Mouse (Mus musculus): ENCODE results near the gene Hhipl1. TPM values are rescaled to one million over a fixed set of nuclear protein-coding genes. Genes with fewer than 3 reads are reported as not detected.
A peak's percentile ranks its signal among the peaks of the same experiment; 100 is the strongest.

Hhipl1 gene
- polyA plus RNA-seq, 1 experiment: not detected

DNA sequence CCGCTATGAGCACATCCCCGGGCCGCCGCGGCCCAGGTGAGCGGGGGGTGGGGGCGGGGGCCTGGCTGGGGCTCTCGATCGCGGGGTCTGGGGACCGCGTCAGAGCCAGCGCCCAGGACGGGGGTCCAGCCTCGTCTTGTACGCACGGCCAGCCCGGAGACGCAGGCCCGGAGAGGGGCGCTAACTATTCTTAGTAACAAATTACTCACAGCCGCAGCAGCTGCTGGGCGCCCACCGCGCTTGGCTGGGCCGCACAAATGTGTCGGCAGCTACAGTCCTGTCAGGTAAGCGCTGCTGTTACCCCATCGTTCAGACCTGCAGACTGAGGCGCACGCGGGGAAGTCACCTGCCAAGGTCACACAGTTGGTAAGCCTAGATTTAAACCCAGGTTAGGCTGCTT is 28.5 kb downstream of the Hhipl1 start:
- Histone ChIP-seq H3K4me1 (ENCODE audit: control insufficient read depth, insufficient read depth, low read length) (peaks cover 32% of the 10 kb centered on the region), H3K27ac (ENCODE audit: insufficient read depth, low read depth, low read length) (peak overlapping the region; percentile 42; the same call in 1 of the 2 replicates), H3K4me3 (ENCODE audit: insufficient read depth, low read depth, low read length) (peak overlapping the region; percentile 79)
- 2% methylated on average over 32 of the region's 32 CpGs for WGBS
- TF ChIP-seq CTCF (IDR thresholded peaks at IDR 0.05; ENCODE audit: insufficient read depth, low read depth, low read length): no peak
- TF ChIP-seq POLR2A (IDR thresholded peaks at IDR 0.05; ENCODE audit: insufficient read depth, low read depth, low read length): no peak

DNA sequence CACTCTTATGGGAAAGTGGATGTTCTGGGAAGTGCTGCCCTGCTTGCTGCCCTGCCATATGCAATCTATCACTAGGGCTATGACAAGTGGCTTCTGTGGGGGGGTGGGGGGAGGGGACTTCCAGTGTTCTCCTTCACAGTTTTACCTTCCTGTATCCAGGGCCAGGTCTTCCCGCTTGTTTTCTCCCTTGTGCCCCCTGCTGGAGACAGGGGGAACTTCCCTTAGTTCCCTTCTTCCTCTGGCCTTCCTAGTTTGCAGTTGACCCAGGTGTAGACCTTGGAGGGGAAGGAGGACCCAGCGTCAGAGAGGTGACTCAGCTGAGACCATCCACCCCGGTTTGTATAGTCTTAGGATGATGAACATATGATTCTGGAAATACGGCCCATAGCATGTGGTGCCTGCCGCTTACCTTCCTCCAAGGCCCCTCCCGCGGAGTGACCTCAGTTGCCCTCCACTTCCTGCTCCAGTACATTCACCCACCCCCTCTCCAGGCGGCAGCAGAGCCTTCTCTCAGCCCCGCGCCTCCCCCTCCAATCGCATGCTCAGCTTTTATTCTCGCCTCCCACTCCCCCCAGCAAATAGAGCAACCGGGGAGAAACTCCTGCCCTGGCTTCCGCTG is 32.6 kb downstream of the Hhipl1 start:
- Histone ChIP-seq H3K27ac (ENCODE audit: insufficient read depth, low read depth, low read length) (no peak overlapping the region), H3K4me1 (ENCODE audit: control insufficient read depth, insufficient read depth, low read length) (peaks cover 24% of the 10 kb centered on the region), H3K4me3 (ENCODE audit: insufficient read depth, low read depth, low read length) (no peak overlapping the region)
- peak; percentile 75 for TF ChIP-seq CTCF (IDR thresholded peaks at IDR 0.05; ENCODE audit: insufficient read depth, low read depth, low read length)
- no peak for TF ChIP-seq POLR2A (IDR thresholded peaks at IDR 0.05; ENCODE audit: insufficient read depth, low read depth, low read length)
- WGBS: 28% methylated on average over 14 of the region's 14 CpGs

DNA sequence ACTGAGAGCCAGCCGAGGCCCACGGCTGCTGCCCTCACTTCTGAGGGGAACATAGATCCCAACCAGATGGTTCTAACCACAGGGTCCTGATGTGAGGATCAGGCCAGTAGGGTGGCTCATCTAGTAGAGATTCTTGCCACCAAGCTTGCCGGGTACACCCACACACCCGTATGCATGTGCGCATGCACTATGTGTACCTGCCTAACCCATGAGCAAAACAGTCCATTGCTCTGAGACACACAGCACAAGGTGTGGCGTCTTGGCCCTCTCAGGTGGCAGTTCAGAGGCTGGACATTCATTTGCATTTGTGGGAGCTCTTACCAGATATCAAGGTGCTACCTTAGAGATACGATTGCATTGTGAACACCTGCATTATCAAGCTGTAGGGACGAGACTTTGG is 42.1 kb downstream of the Hhipl1 start:
- Histone ChIP-seq H3K4me1 (ENCODE audit: control insufficient read depth, insufficient read depth, low read length) (no peaks in the 10 kb centered on the region; the same call in 1 of the 2 replicates), H3K4me3 (ENCODE audit: insufficient read depth, low read depth, low read length) (no peak overlapping the region), H3K27ac (ENCODE audit: insufficient read depth, low read depth, low read length) (no peak overlapping the region)
- WGBS: 90% methylated on average over 8 of the region's 8 CpGs
- TF ChIP-seq CTCF (IDR thresholded peaks at IDR 0.05; ENCODE audit: insufficient read depth, low read depth, low read length) (no peak), POLR2A (IDR thresholded peaks at IDR 0.05; ENCODE audit: insufficient read depth, low read depth, low read length) (no peak)

DNA sequence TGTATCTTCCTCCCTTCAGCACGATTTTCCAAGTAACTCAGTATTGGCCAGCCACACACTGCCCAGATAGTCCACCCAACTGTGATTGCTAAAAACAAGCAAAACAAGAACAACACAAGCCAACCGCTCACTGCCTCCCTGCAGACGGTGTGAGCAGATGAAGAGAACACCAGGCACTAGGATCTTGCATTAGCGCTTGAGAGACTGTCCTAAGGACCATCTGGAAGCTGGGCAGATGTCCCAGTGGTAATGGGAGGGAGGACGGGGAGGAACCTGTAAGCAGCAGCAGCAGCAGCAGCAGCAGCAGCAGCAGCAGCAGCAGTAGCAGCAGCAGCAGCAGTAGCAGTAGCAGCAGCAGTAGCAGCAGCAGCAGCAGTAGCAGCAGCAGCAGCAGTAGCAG is 43.0 kb downstream of the Hhipl1 start:
- 68% methylated on average over 5 of the region's 5 CpGs for WGBS
- no peak for TF ChIP-seq CTCF (IDR thresholded peaks at IDR 0.05; ENCODE audit: insufficient read depth, low read depth, low read length)
- TF ChIP-seq POLR2A (IDR thresholded peaks at IDR 0.05; ENCODE audit: insufficient read depth, low read depth, low read length): no peak
- H3K4me1 ChIP-seq (ENCODE audit: control insufficient read depth, insufficient read depth, low read length): no peaks in the 10 kb centered on the region; the same call in 1 of the 2 replicates
- no peak overlapping the region for H3K4me3 ChIP-seq (ENCODE audit: insufficient read depth, low read depth, low read length)
- no peak overlapping the region for H3K27ac ChIP-seq (ENCODE audit: insufficient read depth, low read depth, low read length)

DNA sequence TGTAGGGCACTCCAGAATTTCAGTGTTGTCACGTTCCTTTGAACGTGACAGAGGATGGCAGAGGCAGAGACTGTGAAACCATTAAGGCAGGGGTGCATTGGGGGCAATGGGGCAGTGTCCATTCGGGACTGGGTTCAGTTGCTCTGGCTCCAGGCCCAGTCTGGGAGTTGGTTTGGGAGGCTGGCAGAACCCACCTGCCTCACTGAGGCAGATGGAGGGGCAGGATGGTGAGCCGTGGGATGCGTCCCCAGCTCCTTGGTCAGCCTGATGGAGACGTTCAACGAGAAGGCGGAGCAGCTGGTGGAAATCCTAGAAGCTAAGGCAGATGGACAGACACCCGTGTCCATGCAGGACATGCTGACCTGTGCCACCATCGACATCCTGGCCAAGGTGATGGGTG is 44.9 kb downstream of the Hhipl1 start:
- TF ChIP-seq POLR2A (IDR thresholded peaks at IDR 0.05; ENCODE audit: insufficient read depth, low read depth, low read length) (no peak), CTCF (IDR thresholded peaks at IDR 0.05; ENCODE audit: insufficient read depth, low read depth, low read length) (no peak)
- H3K4me1 ChIP-seq (ENCODE audit: control insufficient read depth, insufficient read depth, low read length): no peaks in the 10 kb centered on the region; the same call in 1 of the 2 replicates
- WGBS: 90% methylated on average over 10 of the region's 10 CpGs
- no peak overlapping the region for H3K27ac ChIP-seq (ENCODE audit: insufficient read depth, low read depth, low read length)
- no peak overlapping the region for H3K4me3 ChIP-seq (ENCODE audit: insufficient read depth, low read depth, low read length)

DNA sequence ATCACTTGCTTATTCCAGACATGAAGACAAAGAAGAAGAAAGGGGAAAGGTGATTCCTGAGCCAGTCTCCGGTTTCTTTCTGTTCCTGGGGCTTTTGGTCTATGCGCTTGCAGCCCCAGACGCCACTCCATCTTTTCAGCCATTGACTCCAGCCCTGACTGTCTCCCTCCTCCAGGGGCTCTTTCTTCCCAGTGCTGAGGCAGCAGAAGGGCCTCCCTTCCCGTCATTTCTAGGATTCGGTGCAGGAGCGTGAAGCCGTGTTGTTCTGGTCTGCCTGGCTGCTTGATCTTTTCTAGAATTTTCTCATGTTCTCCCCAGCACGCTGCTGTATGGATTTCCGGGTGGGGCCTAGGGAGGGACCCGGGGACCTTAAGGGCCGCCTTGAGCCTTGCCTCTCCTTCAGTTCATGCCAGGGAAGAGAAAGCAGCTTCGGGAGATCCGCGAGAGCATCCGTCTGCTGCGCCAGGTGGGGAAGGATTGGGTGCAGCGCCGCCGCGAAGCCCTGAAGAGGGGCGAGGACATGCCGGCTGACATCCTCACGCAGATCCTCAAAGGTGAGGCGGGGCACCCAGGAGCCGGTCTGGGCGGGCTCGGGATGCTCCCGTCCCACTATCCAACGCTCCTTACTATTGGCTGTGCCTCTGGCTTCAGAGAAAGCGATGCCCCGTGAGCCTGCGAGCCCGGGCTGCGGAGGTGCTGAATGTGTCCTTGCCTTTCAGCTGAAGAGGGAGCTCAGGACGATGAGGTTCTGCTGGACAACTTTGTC is 46.5 kb downstream of the Hhipl1 start:
- H3K27ac ChIP-seq (ENCODE audit: insufficient read depth, low read depth, low read length): no peak overlapping the region
- 54% methylated on average over 35 of the region's 35 CpGs for WGBS
- TF ChIP-seq POLR2A (IDR thresholded peaks at IDR 0.05; ENCODE audit: insufficient read depth, low read depth, low read length) (no peak), CTCF (IDR thresholded peaks at IDR 0.05; ENCODE audit: insufficient read depth, low read depth, low read length) (no peak)
- H3K4me3 ChIP-seq (ENCODE audit: insufficient read depth, low read depth, low read length): no peak overlapping the region
- no peaks in the 10 kb centered on the region; the same call in 1 of the 2 replicates for H3K4me1 ChIP-seq (ENCODE audit: control insufficient read depth, insufficient read depth, low read length)

DNA sequence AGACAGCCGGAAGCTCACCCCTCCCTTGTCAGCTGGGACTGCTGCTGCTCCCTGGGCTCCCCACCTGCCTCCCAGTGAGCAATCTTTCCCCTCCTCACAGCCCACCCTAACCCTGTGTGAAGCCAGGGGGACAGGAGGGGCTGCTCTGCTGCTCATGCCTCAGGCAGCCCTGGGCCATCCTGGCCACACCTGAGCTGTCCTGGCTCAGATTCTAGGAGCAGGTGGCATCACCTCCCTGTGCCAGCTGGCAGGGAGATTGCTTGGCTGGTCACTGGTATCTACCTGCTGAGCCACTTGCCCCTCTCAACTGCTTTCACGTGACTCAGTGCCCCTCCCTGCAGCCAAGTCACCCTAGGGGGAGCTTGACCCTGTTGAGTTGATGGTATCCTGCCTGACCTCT is 48.2 kb downstream of the Hhipl1 start:
- TF ChIP-seq POLR2A (IDR thresholded peaks at IDR 0.05; ENCODE audit: insufficient read depth, low read depth, low read length): no peak
- TF ChIP-seq CTCF (IDR thresholded peaks at IDR 0.05; ENCODE audit: insufficient read depth, low read depth, low read length): no peak
- Histone ChIP-seq H3K27ac (ENCODE audit: insufficient read depth, low read depth, low read length) (no peak overlapping the region), H3K4me1 (ENCODE audit: control insufficient read depth, insufficient read depth, low read length) (no peaks in the 10 kb centered on the region; the same call in 1 of the 2 replicates), H3K4me3 (ENCODE audit: insufficient read depth, low read depth, low read length) (no peak overlapping the region)
- WGBS: 94% methylated on average over 2 of the region's 2 CpGs

DNA sequence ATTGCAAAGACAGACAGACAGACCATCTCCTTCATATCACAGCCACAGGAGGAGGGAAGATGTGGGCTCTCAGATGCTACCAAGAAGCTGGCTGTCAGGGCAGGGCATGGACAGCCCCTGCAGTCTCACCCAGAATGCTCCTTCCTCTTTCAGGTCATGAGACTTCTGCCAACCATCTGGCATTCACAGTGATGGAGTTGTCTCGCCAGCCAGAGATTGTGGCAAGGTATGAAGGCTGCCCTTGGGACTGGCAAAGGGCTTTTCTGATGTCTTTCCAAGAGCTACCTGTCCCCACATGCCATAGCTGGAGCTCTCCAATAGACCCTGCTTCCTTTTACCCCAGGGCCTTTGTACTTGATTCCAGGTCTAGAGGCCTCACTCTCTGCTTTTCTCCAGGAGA is 49.2 kb downstream of the Hhipl1 start:
- no peak for TF ChIP-seq POLR2A (IDR thresholded peaks at IDR 0.05; ENCODE audit: insufficient read depth, low read depth, low read length)
- no peak for TF ChIP-seq CTCF (IDR thresholded peaks at IDR 0.05; ENCODE audit: insufficient read depth, low read depth, low read length)
- H3K4me3 ChIP-seq (ENCODE audit: insufficient read depth, low read depth, low read length): no peak overlapping the region
- H3K27ac ChIP-seq (ENCODE audit: insufficient read depth, low read depth, low read length): no peak overlapping the region
- WGBS: 89% methylated on average over 1 of the region's 1 CpGs
- H3K4me1 ChIP-seq (ENCODE audit: control insufficient read depth, insufficient read depth, low read length): no peaks in the 10 kb centered on the region; the same call in 1 of the 2 replicates

DNA sequence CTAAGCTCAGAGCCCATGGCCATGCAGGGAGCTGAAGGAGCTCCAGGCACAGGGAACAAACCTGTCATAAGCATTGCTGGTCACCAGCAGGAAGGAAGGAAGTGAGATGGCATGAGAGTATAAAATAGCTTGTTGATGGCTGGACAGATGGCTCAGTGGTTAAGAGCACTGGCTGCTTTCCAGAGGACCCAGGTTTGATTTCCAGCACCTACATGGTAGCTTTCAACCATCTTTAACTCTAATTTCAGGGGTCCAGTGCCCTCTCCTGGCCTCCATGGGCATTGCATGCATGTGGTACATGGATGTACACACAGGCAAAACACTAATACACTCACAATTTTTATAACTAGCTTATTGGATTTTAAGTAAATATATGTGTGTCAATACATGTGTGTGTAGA is 49.9 kb downstream of the Hhipl1 start:
- Histone ChIP-seq H3K4me3 (ENCODE audit: insufficient read depth, low read depth, low read length) (no peak overlapping the region), H3K4me1 (ENCODE audit: control insufficient read depth, insufficient read depth, low read length) (no peaks in the 10 kb centered on the region; the same call in none of the 2 replicates), H3K27ac (ENCODE audit: insufficient read depth, low read depth, low read length) (no peak overlapping the region)
- no peak for TF ChIP-seq CTCF (IDR thresholded peaks at IDR 0.05; ENCODE audit: insufficient read depth, low read depth, low read length)
